Mouse (Mus musculus) heart, adult 2 months (tissue): ENCODE measurements at regions not wholly inside any gene's neighbourhood (a gene's known extent, or its start where the extent isn't known, plus 50 kb on each side); places are given as distances from the start of the nearest gene placed in this dataset.

ENCODE experiments used
- CTCF ChIP-seq: fragments of 200-600 bp; IDR thresholded peaks from 2 replicates; pipeline ENCODE4 v1.8.1; 2022; ENCODE audit warnings: antibody characterized with exemption, mild to moderate bottlenecking, moderate library complexity
- EP300 ChIP-seq: fragments of 200-500 bp; IDR thresholded peaks from 2 replicates; pipeline ENCODE4 v1.6.1; 2011; ENCODE audit warnings: low read depth, low read length, control low read depth; ENCODE audit not compliant: insufficient read depth
- POLR2A ChIP-seq: fragments of 200-500 bp; IDR thresholded peaks from 2 replicates; pipeline ENCODE4 v1.6.1; 2011; ENCODE audit warnings: mild to moderate bottlenecking, low read depth, low read length, control low read depth; ENCODE audit not compliant: insufficient read depth

DNA sequence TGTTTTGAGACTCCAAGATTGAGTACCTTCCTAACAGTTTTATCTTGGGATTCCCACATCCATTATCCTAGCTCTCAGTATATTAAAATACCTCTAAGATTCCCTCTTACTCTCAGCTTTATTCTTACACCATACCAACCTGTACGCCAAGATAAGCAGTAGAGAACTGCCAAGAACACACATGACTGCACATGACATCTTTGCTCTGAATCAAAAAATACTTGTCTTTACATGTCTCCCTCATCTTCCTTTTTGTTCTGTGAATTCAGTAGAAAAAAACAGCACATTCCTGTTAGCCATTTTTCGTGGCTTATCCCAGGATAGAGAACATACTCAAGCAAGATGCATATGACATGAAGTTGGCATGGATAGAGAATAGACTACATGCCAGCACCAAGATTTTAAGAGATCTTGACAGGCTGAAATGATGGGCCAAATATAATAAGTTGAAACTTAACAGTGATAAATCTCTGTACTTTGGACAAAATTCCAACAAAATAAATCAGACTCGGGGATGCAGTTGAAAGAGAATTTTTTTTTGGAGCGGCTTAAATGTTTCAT is 206.0 kb upstream of the Kcnq5 start:
- no peak for TF ChIP-seq CTCF
- no peak for TF ChIP-seq POLR2A
- TF ChIP-seq EP300, result no peak
